Mouse (Mus musculus): ENCODE measurements at regions not wholly inside any gene's neighbourhood (a gene's known extent, or its start where the extent isn't known, plus 50 kb on each side); places are given as distances from the start of the nearest gene placed in this dataset.

GRCm38 (mm10) chr2:105615891-105616733 lies 52.6 kb upstream of the Pax6 start:
- ChIA-PET CTCF (interaction anchor here (0.6 to 1.6 kb wide), 24 partner anchors 10 to 578 kb away, joined by 3 to 15 read pairs (median 3); partner anchors contain the start of genes Elp4 (in 3 of the 4), Immp1l (in 3 of the 4) and Pax6 (in 1 of the 4)), POLR2A (interaction anchor here in 3 of 4 experiments (0.5 to 2.5 kb wide), 15 partner anchors 10 to 1135 kb away, joined by 3 to 10 read pairs (median 3); partner anchors contain the start of genes Elp4 (in 1 of the 3), Immp1l (in 1 of the 3) and Pax6 (in 1 of the 3))

Measured in embryonic stem cell, embryonic (primary cell).